Mouse (Mus musculus): Measurements from ENCODE around the gene Gjb5.

Gjb5 gene

DNA sequence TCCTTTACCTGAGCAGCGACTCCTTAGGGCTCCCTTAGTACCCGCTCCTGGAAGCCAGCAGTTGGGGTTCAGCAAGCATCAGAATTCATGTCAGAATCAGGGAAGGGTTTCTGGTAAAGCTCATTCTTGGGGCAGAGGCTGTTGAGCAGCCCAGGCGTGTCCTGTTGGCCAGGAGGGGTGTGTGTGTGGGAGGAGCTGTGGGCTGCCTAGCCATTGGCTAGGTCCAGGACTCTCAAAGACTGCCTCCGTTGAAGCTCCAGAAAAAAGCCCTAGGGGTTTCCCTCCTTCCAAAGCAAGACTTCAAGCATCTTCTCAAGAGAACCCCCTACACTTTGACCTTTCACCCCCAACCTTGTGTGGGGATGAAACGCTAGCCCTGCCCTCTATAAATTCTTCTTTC lies at the start of gene Gjb5:
Gene Gjb5 (minus strand): TSS at position 164 of the 400 bp plus-strand sequence.
- no peak for DNase-seq

- DNase-seq: no peak
Observed at GRCm38 (mm10) chr4:127402614-127403013, 44.6 kb upstream of the Gjb5 start.

DNA sequence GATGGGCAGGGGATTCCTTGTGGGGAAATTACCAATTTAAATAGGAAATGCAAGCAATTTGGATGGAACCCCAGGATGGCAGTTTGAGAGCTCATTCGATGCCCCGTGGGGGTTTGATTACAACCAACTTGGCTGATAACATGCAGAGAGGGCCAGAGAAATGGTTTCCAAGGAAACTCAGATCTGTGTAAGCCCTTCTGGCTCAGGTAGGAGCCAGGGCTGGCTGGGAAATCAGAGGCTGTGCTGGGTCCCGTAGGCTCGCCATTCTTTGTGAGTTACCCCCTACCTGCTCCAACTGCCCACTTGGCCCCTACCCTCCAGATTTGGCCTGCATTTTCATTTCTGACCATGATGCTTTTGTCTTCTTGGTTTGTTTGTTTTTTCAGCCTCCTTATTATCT lies 44.2 kb upstream of the Gjb5 start:
- no peak for DNase-seq

DNA sequence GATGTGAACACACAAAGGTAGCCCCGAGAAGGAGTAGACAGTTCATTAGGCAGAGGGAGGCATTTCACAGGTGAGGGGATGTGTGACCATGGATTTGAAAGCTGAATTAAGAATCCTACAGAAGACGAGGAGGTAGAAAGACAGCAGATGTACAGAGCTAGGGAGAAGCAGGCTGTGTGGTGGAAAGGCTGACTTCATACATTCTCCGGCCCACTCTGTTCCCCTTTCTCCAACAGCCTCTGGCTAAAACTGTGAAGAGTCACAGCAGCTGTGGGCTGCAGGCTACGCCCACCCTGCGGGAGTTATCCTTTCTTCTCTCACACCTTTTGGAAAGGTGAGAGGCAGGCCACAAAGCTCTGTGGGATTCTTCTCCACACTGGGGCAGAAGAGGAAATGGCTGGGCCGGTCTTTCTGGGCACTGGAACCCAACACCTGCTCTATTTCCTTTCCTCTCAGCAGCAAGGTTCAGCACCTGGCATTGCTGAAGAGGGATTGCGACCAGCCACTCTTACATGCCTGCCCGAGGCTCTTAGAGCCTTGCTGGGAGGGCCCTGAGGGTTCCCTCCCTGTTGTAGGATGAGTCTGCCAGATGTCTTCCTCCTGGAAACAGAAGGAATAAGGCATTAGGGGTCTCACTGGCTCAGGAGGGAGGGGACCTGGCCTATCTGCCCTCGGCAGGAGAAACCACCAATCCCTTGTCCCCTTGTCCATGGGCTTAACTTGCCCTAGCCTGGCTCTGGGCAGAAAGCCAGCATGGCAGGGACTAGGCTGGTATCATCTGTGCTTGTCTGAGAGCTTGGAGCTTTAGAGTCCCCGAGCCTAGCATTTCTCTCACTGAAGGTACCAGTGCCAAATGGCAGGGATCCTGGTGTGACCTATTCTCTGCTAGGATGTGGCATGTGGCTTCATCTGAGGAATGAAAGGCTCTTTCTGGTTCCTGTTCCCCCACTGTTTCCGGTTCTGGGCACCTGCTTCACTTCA lies 42.5 kb upstream of the Gjb5 start:
- peak; percentile 80 to 82 for DNase-seq

- DNase-seq: no peak
Observed at GRCm38 (mm10) chr4:127395591-127395990, 37.6 kb upstream of the Gjb5 start.

DNA sequence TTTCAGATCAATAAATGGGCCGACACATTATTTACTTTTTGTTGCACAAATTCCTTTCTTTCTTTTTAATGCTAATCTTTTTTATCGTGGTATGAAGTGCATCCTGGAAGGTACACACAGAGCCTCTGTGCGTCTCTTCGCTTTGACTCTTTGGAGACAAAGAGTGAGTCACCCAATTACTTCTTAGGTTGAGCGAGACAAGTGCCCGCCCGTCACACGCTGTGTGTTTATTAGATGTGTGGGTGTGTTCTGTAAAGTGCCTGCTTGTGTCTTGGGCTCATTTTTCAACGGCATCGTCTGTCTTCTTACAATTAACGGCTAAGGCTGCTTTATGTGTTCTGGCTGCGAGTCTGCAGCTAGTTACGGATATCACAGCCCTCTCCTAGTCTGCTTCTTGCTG lies 31.7 kb upstream of the Gjb5 start:
- DNase-seq: no peak

DNA sequence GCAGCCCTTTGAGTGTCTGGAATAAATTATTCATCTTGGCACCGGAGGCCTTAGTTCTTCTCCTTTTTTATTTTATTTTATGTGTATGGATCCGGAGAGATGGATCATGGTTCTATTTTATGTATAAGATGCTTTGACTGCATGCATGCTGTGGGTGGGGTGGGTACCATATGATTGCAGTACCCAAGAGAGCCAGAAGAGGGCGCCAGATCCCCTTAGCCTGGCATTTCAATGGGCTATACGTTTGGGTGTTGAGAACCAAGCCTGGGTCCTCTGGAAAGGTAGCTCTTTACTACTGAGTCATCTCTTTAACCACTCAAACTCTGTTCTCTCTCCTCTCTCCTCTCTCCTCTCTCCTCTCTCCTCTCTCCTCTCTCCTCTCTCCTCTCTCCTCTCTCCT lies 19.4 kb upstream of the Gjb5 start:
- DNase-seq: no peak

- no peak for DNase-seq
Observed at GRCm38 (mm10) chr4:127375541-127376177, 17.7 kb upstream of the Gjb5 start.

DNA sequence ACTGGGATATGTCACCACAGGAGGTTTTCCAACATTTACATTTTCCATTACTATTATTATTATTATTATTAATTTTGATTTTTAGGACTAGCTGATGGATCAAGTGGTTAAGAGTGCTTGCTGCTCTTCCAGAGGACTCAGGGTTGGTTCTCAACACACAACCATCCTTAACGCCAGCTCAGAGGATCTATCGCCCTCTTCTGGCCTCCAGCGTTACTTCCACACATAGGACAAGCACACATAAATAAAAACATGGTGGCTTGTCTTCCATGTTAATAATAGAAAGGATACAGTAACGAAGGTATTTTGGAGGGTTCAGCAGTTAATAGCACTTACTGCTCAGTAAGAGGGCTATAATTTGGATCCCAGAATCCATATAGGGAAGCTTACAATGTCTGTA lies 16.7 kb upstream of the Gjb5 start:
- no peak for DNase-seq

GRCm38 (mm10) chr4:127373491-127373890 lies 15.5 kb upstream of the Gjb5 start:
- no peak for DNase-seq

DNA sequence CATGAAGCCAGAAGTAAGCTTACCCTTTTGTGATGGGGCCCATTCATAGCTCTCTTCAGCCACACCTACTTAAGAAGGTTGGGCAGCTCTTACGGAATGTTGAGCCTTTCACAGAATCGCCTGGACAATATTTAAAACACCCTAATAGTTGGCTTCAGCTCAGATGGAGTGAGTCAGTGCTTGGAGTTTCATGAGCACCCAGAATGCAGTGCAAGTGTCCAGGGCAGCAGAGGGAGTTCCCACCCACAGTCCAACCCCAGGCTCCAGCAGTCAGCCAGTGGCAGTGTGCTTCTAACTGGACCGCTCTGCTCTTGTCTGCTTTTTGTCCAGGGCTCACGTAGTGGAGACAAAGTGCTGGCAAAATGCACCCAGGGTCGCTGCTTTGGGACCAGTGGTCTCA lies 13.6 kb upstream of the Gjb5 start:
- DNase-seq: no peak

DNA sequence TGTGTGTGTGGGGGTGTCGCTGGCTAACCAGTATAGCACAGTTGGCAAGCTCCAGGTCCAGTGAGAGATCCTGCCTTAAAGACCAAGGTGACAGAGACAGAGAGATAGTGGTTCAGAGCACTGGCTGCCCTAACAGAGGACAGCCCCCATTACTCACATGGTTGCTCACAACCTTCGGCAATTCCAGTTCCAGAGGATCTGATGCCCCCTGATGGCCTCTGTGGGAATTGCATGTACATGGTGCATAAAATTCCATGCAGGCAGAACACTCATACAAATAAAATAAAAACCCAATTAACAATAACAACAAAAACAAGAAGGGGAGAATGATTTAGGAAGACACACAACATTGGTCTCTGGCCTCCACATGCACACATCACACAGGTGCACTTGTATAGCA lies 12.5 kb upstream of the Gjb5 start:
- no peak for DNase-seq

GRCm38 (mm10) chr4:127368379-127368973 lies 10.5 kb upstream of the Gjb5 start:
- DNase-seq: peak; percentile 81 to 83

GRCm38 (mm10) chr4:127365834-127366233 lies 7.9 kb upstream of the Gjb5 start:
- DNase-seq: no peak

- no peak for DNase-seq
Observed at GRCm38 (mm10) chr4:127365433-127365832, 7.5 kb upstream of the Gjb5 start.

DNA sequence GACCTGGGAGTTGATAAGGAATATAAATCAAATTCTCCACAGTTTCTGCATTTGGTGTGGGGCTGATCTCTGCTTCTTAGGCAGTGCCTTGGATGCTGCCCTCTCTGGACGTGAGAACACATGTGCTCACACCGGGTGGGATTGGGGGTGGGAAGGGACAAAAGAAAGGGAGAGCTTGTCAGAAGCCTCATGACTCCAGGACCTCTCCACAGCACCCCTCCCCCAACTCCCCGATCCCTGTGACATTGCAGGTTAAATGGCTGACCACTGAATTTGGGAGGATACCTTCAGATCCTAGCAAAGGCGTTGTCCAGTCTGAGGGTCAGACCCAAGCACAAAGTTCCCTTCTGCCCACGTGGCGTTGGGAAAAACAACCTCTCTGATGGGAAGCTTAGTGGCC lies 6.5 kb upstream of the Gjb5 start:
- DNase-seq: no peak

GRCm38 (mm10) chr4:127363331-127363730 lies 5.3 kb upstream of the Gjb5 start:
- no peak for DNase-seq

GRCm38 (mm10) chr4:127362520-127362919 lies 4.5 kb upstream of the Gjb5 start:
- DNase-seq: no peak

- DNase-seq: no peak
Observed at GRCm38 (mm10) chr4:127354506-127355485, 3.2 kb downstream of the Gjb5 start.

- DNase-seq: no peak
Observed at GRCm38 (mm10) chr4:127353951-127354438, 4.0 kb downstream of the Gjb5 start, which contains the start of gene Gjb4. TSS of gene Gjb4 (minus strand) at chr4:127354081.

GRCm38 (mm10) chr4:127352594-127352993 lies 5.4 kb downstream of the Gjb5 start:
- DNase-seq: no peak

All from cerebellum, postnatal 36 days (tissue).